Mouse (Mus musculus) MEL-GATA-1-ER (cell line): ENCODE measurements around the gene Sez6l.

ENCODE experiments used
- DNase-seq: peaks from one replicate; pipeline ENCODE4 v3.0.0-alpha.2; 2012; ENCODE audit warnings: low read depth; ENCODE audit errors: extremely low read depth

Gene Sez6l

DNA sequence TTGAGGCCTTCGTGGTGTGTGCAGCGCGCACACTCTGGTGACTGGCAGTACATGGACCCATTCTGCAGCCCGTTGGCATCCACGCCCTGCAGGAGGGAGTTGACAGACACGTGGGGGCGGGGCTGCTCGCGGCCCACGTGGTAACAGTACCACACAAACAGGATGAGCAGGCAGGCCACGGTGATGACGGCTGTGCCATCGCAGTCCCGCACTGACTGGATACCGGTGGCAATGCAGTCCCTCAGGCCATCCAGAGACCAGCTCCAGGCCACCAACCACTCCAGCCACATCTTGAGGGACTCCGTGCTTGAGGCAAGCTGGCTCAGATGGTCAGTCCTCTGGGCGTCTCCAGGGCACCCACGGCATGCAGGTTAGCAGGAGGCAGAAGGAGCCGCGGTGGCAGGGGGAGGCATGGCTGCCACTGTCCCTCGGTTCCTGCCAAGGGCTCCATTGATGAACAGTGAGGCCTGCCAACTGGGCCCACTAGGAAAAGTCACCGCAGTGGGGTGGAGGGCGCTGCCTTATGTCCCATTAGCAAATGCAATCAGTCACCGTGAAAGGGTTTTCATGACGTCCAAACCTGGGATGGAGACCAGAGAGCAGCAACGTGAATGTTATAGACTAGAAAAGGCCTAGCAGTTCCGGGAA lies 185.2 kb downstream of the Sez6l start:
- no peak for DNase-seq

DNA sequence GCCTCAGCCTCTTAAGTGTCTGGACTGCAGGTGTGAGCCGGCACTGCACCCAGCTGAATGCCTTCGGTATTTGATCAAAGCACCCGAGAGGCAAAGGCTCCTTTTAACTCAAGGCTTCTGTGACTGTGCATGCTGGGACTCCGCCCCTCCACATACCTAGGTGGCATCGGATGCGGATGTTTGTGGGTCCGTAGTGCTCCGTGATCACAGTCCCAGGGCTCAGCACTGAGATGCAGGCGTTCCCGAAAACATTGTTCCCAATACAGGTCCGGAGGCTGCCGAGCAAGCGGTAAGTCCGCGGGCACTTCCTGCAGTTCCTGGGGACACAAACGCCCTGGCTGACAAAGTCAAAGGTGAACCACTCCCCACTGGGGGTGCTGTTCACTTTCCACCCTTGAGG lies 186.0 kb downstream of the Sez6l start:
- DNase-seq = no peak

DNA sequence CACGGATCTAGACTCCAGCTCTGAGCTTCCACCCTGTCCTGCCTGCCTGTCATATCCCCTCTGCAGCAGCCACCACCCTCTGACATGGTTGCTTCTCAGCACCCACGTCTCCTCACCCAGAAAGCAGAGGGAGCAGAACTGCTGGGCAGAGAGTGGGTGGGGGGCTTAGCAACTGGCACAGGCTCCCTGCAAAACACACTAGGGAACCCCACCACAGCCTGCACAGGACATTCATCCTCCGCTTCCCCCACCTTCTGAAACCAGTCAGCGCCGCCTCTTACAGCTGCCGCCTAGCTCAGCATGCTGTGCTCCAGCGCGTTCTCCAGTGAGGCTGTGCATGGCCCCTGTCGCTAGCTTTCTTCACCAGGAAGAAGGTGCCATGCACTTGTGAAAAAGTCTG lies 187.6 kb downstream of the Sez6l start:
- no peak for DNase-seq

DNA sequence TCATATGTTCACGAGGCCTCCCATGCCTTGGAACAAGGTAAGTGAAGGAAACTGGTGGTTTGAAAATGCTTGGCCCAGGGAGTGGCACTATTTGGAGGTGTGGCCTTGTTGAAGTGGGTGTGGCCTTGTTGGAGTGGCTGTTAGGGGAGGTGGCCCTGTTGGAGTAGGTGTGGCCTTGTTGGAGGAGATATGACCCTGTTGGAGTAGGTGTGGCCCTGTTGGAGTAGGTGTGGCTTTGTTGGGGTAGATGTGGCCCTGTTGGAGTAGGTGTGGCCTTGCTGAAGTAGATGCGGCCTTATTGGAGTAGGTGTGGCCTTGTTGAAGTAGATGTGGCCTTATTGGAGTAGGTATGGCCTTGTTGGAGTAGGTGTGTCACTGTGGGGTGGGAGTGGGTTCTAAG lies 191.0 kb downstream of the Sez6l start:
- peak; percentile 18 for DNase-seq

DNA sequence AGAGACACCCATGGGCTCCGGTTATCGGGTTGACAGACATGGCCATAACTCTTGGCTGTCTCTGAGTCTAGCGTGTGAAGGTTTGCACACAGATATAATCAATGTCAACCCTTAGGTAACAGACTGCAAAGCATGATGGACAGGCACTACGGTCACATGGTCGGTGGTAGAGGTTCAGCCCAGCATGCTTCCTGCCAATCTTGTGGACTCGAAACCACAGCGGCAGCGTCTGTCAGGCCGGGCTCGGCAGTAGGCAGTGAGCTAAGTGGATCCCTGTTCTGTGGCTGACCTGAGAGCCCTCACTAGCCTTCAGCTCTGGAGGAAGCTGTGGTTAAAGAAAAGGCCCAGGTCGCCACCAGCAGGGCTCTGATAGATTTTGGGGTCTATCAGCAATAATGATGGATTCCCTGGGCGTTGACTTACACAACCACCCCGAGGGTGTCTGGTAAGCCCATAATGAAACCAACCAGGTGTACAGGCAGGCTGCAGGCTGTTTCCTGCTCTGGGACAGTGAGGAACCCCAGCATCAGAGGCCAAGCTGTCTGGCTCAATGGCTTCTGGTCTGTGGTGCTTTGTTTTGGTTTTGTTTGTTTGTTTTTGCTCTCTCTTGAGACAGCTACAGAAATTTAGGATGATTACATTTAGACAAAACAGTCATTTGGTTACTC lies 192.0 kb downstream of the Sez6l start:
- no peak for DNase-seq

DNA sequence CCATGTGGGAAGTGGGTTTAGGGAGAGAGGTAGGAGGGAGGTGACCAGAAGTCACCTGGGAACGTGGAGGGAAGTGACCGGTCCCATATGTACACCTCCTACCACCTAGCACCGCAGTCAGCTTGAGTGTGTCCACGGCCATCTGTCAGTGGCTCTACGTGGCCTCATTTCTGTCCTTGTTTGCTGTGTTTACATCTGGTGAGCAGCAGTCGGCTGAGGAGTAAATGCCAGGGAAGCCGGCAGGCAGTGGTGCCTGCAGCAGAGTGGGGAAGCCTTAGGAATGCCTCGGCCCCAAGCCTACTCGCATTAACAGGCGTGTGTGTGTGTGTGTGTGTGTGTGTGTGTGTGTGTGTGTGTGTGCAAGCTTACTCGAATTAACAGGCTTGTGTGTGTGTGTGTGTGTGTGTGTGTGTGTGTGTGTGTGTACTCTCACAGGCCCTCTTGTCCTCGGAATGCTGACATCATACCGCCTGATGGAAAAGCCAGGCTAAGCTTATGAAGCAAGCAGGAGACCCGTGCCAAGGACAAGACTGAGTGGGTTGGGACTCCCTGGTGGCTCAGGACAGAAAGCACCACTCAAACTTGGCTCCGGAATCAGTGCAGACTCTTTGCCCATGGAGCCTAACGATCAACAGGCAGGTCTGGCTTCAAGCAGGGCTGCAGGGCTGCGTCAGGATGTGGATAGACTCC lies 194.2 kb downstream of the Sez6l start:
- DNase-seq = no peak

DNA sequence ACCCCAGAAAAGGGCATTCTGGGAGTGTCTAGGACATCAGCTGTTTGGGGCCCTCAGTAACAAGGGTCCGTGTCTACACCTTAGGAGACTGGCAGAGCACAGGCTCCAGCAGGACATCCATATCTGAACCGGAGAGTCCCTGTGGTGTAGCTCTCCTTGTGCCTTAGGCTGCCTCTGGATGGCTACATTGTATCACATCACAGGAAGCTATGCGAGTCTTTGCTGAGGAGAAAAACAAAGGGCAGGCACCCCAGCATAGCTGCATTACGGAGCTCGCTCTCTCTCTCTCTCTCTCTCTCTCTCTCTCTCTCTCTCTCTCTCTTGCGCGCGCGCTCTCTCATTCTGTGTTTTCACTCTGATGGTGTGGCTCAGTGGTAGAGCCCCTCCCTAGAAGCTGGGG lies 194.9 kb downstream of the Sez6l start:
- DNase-seq = no peak

DNA sequence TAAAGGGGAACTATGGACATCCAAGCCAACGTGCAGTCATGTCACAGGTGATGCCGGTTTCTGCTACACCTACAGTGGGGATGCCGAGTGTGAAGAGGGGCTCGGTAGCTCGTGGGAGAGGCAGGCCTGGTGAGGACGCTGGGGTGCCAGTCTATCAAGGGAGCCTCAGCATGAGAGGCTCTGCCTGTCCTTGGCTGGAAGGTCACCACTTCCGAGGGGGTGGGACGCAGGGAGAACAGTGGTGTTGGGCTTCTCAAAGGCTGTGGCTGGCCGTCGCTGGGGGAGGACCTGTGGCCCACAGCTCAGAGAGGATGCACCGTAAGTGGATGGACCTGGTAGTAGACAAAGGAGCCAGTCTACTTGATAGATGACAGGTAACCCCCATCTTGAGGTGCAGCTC lies 195.8 kb downstream of the Sez6l start:
- DNase-seq = no peak

DNA sequence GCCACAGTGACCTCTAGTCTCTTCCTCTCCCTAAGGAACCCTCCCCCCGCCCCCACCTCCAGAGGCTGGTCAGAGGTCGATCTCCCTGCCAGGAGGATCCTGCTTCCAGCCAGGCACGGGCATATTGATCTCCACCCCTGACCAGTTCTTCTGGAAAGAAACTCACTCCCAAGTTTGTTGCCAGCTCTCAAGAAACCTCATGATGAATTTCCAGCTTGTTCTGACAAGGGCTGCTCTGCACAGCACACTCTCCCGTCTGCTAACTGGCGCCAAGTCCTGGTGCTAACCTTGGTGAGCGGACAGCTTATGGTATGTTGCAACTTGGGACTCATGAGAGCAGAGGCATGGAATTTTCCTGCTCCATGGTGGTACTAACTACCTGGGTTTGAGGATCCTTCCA lies 198.3 kb downstream of the Sez6l start:
- DNase-seq = no peak

DNA sequence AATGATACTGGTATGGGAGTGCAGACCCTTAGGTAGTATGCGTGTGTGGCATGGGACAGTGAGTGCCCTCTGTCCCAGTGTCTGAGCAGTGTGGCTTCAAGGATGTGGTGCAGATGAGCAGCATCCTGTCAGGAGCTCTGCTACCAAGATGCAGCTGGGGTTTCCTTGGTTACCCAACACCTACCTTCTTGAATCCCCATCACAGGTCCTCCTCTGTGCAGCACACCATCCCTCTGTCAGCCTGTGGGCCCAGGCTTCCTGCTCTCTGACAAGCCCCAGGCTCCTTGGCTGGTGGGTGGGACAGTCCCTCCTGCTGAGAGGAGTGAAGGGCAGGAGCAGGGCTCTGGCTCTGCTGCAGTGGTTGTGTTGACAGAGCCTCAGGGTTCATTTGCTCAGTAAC lies 199.6 kb downstream of the Sez6l start:
- DNase-seq = no peak

DNA sequence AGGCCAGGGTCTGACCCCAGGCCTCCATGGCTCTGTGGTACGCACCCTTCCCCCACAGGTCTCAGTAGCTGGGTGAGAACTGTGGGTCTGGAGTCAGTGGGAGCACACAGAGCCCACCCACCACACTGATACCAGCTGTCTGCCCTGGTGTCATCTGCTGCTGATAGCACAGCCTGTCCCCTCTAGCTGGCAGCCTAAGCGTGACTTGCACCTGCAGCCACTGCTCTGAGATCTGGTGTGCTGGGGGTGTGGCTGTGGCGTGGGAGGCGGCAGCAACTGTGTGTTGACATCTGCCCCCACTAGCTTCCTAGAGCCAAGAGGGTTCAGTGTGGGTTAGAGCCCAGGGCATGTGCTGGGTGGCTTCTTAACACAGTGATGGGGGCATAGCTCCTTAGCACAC lies 200.9 kb downstream of the Sez6l start:
- DNase-seq = no peak

DNA sequence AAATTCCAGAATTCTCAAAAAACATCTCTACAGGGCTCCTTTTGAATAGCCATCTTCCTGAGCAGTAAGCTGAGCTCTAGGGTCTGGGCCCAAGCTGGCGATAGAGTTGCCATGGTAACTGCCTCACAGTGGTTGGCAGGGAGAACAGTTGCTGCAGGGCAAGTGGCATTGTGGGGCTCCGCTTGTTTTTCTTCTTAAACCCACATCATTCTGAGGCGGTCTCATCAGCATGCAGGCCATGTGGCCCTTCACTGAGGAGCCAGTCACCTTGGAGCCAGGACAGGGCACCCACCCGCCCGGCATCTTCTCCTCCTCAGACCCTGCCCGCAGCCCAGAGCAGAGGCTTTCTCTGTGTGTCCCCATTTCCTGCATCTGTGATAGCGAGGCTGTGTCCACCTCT lies 205.1 kb downstream of the Sez6l start:
- DNase-seq = no peak

DNA sequence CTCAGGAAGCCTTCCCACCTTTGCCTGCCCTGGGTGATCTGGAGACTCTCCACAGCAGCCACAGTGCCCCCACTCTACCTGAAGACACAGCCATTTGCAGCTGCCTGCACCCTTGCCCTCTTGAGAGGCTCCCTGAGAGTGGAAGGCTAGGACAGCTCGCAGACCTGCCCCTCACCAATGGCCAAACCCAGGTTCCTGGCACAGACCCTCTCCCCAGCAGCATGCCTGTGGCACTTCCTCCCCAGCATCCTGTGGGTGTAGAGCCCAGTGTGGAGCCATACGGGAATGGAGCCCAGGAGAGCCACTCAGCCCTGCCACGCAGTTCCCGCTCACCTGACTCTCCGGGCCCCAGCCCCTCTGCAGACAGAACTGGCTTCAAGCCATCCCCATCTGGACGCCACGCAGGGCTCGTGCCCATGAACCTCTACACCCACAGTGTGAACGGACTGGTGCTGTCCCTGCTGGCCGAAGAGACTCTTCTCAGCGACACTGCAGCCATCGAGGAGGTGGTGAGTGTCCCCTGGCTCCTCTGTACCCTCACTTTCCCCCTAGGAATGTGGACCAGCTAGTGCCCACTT lies 206.7 kb downstream of the Sez6l start:
- DNase-seq = no peak

DNA sequence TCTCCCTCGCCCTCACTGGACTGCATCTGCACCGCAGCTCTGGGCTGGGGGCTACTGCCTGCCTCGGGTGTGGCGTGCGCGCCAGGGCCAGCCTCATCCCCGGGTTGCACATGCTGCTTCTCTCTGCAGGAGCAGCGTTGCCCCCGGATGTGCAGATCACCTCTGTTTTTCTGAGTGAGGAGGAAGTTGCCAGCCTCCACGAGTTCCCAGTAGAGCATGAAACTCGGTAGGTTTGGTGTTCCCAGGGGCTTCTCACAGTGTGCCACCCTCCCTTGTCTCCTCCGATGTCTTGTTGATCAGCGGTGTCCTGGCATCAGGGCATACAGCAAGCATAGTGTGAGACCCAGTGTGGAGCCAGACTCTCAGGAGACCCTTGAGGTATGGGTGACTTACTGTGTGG lies 207.7 kb downstream of the Sez6l start:
- no peak for DNase-seq
